Mouse (Mus musculus) brain, embryonic 14.5 days (tissue): ENCODE measurements around the gene Ilf3.

Experiments
- CTCF ChIP-seq: fragments of 200-500 bp; IDR thresholded peaks from 2 replicates; pipeline ENCODE4 v1.5.1; 2012; ENCODE audit warnings: inconsistent platforms, mild to moderate bottlenecking, moderate library complexity, borderline replicate concordance; ENCODE audit not compliant: insufficient read depth, insufficient read length; ENCODE audit errors: extremely low read depth
- POLR2A ChIP-seq: fragments of 200-500 bp; IDR thresholded peaks from 2 replicates; pipeline ENCODE4 v1.6.1; 2012; ENCODE audit warnings: mild to moderate bottlenecking, inconsistent platforms, borderline replicate concordance; ENCODE audit not compliant: poor library complexity, insufficient read depth, insufficient read length, severe bottlenecking; ENCODE audit errors: extremely low read depth

DNA sequence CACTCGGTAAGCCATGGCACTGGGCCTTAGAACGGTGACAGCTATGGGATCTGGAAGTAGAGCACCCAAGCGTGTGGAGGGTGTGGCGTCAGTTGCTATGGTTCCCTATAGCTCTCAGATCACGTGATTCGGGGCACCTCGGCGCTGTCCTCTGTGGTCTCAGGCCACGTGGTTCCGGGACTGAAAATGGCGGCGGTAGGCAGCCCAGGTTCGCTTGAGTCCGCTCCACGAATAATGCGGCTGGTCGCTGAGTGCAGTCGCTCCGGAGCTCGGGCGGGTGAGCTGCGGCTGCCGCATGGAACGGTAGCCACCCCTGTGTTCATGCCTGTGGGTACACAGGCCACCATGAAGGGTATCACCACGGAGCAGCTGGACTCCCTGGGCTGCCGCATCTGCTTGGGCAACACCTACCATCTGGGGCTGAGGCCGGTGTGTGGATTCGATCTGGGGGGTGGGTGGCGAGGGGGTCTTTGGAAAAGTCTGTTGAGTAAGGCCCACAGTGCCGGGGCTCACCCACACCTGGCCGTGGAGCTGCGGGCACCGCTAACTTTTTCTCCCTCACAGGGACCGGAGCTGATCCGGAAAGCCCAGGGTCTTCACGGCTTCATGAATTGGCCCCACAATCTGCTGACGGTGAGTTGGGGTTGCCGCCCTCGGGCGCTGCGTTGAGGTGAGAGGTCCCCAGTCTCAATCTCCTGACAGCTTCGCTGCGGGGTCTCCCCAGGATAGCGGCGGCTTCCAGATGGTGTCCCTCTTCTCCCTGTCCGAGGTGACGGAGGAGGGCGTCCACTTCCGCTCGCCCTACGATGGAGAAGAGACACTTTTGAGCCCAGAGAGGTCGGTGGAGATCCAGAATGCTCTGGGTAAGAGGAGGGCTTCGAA, 44.2 kb downstream of the Ilf3 start, which contains the start of gene Qtrt1:
- TF ChIP-seq CTCF (no peak), POLR2A (peak; percentile 20; the same call in 1 of the 2 replicates)
